Mouse (Mus musculus): ENCODE results near the gene Cyth1.

The Cyth1 gene

DNA sequence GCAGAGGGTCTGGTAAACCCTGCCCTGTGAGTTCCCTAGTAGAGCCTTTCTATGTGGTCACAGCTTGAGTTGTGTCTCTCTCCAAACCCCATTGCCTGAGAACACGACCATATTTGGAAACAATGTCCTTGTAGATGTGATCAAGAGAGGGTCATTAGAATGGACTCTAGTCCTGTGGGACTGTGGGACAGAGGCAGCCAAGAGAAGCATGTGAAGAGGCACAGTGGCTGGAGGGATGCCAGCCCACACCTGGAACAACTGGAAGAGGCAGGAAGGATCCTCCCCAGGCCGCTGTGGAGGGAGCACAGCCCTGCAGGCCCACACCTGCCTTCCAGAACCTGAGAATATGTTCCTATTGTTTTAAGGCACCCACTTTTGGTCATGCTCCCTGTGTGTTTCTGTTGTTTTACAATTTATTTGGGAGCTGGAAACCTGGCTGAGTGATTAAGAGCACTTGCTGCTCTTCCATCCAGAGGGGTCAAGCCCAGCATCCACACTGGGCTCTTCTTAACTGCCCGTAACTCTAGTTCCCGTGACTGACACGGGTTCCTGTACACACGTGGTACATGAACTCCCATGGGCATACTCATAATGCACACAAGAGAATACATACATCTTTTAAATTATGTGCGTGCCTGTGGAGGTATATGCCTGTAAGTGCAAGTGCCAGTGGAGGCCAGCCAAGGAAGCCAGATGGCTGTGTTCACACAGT, 5.2 kb upstream of the Cyth1 start:
- DNase-seq, result peak in 1 of 2 experiments; percentile 34

DNA sequence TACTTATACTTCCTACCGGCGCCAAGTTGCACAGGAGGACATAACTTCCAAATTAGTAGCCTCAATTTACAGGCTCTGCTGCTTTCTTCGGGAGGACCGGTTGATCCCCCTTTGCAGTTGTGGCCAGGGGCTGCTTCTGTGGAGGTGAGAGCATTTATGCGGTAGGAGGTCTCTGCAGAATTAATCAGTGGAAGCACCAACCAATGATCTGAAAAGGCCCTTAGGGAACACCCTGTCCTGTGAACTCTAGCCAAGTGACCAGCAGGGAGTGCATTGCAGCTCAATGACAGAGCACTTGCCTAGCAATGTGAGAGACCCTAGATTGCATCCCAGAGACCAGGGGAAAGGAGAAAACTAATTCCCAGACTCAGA, 606 bp upstream of the Cyth1 start:
- DNase-seq, result no peak

DNA sequence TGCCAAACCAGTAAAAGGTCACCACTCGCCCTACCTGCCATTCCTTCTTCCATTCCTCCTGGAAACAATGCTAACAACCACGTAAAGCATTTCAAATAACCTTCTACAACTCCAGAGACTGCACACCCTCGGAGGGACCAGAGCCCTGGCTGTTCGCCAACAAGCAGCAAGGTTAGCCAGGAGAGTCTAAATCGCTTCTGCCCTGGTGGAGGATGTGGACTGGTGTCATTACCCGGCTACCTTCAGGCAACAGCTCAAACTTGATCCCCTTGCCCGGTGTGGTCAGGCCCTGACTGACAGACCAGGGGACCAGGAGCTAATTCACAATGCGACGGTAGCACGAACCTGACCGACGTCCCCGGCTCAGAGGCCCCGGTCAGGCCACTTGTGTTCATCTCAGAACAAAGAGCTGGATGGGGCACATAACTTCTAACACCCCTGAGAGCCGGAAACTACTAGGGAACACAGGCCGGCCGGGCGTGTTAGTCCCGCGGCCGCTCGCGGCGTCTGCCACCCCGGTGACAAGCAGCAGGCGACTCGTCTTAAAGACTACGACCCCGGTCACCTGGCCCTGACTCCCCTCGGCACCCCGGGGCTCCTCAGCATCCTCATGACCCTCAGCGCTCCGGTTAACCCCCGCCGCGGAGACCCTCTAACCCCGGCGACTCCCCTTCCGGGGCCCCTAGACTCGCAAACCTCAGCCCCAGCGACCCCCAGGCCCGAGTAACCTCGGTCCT, 865 bp downstream of the Cyth1 start:
- DNase-seq, result peak; percentile 69 to 73

- no peak for DNase-seq
These were observed 1.7 kb downstream of the Cyth1 start for GRCm38 (mm10) chr11:118246724-118247123.

- DNase-seq, result no peak
These were observed 3.3 kb downstream of the Cyth1 start for GRCm38 (mm10) chr11:118245130-118245529.

- no peak for DNase-seq
These were observed 4.6 kb downstream of the Cyth1 start for GRCm38 (mm10) chr11:118243627-118244261.

DNA sequence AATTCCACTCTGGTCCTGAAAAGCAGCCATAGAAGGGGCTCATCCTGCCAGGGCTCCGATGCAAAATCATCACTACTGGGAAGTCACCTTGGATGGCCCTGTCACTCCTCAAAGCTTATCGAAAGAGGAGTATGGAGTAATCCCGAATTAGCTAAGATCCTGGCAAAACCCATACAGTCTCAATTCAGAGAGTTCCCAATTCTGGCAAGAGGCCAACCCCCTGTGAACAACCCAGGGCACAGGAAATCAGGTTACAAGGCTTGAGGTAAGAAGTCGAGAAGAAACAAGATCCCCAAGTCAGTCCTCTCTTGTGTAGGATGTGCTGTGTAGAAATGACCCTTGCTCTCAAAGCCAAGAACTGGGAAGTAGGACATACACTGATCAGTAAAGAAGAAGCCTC, 5.9 kb downstream of the Cyth1 start:
- peak; percentile 40 to 53 for DNase-seq

GRCm38 (mm10) chr11:118240388-118240787, 8.0 kb downstream of the Cyth1 start:
- no peak for DNase-seq

GRCm38 (mm10) chr11:118239281-118240198, 8.9 kb downstream of the Cyth1 start:
- DNase-seq, result no peak

GRCm38 (mm10) chr11:118236520-118237190, 11.7 kb downstream of the Cyth1 start:
- DNase-seq, result no peak

- DNase-seq, result no peak
These were observed 13.5 kb downstream of the Cyth1 start for GRCm38 (mm10) chr11:118234929-118235328.

DNA sequence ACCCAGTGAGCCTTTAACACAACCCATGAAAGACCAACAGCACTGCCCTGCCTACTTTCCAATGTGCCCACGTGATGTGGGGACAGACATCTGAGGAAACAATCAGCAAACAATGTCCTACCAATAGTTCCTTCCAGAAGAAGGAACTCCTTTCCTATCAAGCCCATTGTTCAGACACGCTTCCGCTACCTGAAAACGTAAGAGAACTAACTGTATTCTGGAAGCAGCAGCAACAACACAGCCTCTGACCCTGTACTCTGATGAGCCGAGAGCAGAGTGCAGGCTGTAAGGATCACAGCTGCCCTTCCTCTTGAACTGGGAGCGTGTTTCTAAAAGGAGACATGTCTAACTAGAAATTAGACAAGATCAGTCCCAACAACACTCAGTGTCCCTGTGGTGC, 13.9 kb downstream of the Cyth1 start:
- no peak for DNase-seq

GRCm38 (mm10) chr11:118233924-118234323, 14.5 kb downstream of the Cyth1 start:
- no peak for DNase-seq

GRCm38 (mm10) chr11:118232314-118232831, 16.0 kb downstream of the Cyth1 start:
- DNase-seq, result no peak

- no peak for DNase-seq
These were observed 18.5 kb downstream of the Cyth1 start for GRCm38 (mm10) chr11:118229941-118230340.

DNA sequence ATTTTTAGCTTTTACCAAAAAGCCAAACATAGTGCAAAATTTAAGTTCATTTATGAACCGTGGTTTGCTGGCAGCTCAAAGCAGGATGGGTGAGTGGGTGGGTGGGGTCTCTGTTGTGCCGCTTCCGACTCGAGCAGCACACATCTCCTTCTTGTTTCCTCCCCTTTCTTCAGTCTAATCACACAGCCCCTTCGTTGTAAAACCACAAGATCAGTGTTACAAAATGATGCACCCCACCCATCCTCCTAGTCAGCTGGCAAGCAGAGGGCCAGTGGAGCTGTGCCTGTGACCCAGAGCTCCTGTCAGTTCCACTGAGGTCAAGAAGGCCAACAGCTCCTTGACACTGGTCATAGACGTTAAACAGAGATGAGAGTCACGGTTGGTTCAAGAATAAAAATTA, 20.7 kb downstream of the Cyth1 start:
- DNase-seq, result no peak

DNA sequence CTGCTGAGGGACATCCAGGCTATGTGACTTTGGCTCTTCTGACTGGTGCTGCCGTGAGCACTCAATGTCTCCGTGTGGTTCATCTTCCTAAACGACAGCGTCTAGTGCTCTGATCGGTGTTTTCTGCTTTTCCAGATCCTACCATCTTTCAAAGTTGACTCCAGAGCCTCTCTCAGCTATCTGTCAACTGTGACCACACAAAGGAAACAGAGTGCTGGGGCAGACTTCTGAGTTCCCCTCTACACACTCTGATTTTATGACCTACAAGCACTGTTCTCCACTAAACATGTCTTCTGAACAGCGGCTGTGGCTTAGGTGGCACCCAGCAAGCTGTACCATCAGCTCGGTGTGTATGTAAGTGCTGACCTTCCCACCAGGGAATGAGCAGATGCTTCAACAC, 21.5 kb downstream of the Cyth1 start:
- no peak for DNase-seq

GRCm38 (mm10) chr11:118225862-118226261, 22.5 kb downstream of the Cyth1 start:
- no peak for DNase-seq

- DNase-seq, result no peak
These were observed 23.1 kb downstream of the Cyth1 start for GRCm38 (mm10) chr11:118225056-118225836.

- no peak for DNase-seq
These were observed 24.9 kb downstream of the Cyth1 start for GRCm38 (mm10) chr11:118223416-118224067.

GRCm38 (mm10) chr11:118222917-118223316, 25.5 kb downstream of the Cyth1 start:
- no peak for DNase-seq

All from cerebellum, postnatal 36 days (tissue).